Mouse (Mus musculus): ENCODE results near the gene Arf3. TPM values are rescaled to one million over a fixed set of nuclear protein-coding genes. Genes with fewer than 3 reads are reported as not detected.
A peak's percentile ranks its signal among the peaks of the same experiment; 100 is the strongest.

Gene Arf3
- polyA plus RNA-seq, 1 experiment from 2014 or later = 71.7 TPM

DNA sequence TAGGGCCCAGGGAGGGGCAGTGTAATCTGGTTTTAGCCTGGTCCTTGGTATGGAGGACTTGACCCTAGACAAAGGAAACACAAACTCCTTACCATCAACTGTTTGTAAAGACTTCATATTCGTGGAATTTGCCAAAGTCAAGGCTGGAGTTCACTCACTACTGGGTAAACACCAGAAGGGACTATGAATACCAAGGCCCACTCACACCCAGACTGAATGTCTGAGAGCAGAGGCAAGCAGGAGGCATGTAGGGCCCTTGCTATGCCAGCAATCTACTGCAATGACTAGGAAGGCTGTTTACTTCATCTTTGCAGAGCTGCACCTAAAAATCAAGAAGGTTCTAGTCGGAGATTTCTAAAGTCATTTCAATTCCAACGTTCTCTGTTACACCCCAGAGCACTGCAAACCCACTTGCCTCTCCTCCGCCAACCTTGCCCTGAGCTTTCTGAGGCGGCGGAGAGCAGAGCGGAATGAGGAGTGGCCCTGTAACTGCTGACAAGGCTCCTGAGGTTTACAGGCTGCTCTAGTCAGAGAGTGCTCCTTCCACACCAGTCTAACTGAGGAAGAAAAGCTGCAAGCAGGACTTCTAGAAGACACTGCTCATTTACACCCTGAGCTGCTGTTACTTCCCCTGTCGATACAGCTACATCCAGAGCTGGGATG is 20.1 kb downstream of the Arf3 start:
- 86% methylated on average over 8 of the region's 8 CpGs for WGBS
- H3K4me2 ChIP-seq = no peak overlapping the region
- no peak overlapping the region for H3K27ac ChIP-seq

DNA sequence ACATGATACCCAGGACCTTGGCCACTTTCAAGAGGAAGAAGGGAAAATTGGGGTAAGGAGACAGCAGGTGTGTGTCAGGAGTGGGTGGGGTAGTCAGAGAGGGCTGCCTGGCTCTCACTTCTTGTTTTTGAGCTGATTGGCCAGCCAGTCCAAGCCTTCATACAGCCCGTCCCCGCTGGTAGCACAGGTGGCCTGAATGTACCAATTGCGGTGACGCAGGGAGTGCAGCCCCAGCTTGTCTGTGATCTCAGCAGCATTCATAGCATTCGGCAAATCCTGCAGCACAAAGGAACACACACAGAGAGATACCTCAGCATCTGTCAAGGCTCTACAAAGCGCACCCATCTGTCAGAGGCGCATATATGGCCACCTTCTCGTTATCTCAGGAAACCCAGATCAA is 22.8 kb downstream of the Arf3 start:
- no peak for ATAC-seq (ENCODE audit: low FRiP score)
- Histone ChIP-seq H3K27me3 (no peaks in the 10 kb centered on the region), H3K4me3 (no peak overlapping the region), H3K4me1 (replicated peaks) (no peaks in the 10 kb centered on the region), H3K27ac (no peak overlapping the region), H3K36me3 (peaks cover 83% of the 10 kb centered on the region), H3K9me3 (no peaks in the 10 kb centered on the region), H3K4me2 (no peak overlapping the region), H3K9ac (no peak overlapping the region)
- WGBS = 94% methylated on average over 8 of the region's 8 CpGs

More for the DNA sequence above, 20.1 kb downstream of the Arf3 start:
- H3K4me3 ChIP-seq = no peak overlapping the region
- H3K9ac ChIP-seq = peak overlapping the region; percentile 35; the same call in 1 of the 2 replicates
- H3K4me1 ChIP-seq (replicated peaks) = no peaks in the 10 kb centered on the region
- H3K9me3 ChIP-seq = no peaks in the 10 kb centered on the region
- H3K36me3 ChIP-seq = peaks cover 61% of the 10 kb centered on the region
- ATAC-seq (ENCODE audit: low FRiP score) = no peak
- no peaks in the 10 kb centered on the region for H3K27me3 ChIP-seq

DNA sequence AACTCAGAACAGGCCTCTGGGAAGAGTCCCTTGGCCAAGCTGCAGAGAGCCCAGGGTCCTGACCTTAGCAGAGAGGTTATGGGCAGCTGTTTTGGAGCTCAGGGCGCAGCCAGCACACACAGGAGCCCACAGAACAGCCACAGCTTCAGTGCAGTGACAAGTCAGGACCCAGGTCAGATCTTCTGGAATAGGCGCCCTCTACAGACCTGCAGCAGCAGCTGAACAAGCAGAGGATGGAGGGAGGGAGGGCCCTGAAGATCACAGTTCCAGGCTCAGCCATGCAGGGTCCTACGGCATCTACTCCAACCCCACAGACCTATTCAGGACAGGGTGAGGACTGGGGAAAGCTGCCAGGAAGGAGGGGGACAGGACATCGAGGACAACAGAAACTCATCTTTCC is 24.2 kb downstream of the Arf3 start:
- no peak for ATAC-seq (ENCODE audit: low FRiP score)

DNA sequence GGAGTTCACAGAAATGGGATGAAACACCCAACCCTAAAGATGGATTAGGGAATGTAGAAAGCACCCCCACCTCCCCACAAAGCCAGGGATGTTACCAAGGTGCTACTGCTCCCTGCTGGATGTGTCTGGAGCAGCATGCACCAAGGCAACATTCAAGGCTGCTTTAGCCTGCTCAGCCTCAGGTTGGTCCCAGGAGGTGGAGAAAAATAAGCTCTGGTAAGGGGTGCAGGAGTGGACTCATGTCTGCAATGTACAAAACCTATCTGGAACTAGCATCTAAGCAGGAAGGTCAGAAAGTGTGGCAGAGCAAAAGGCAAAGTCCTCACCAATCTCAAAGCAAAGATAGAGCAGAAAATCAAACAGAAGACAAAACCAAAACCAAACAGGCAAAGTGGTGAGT is 25.1 kb downstream of the Arf3 start:
- H3K4me2 ChIP-seq = no peak overlapping the region
- H3K4me1 ChIP-seq (replicated peaks) = no peaks in the 10 kb centered on the region
- H3K9ac ChIP-seq = no peak overlapping the region
- no peak overlapping the region for H3K4me3 ChIP-seq
- no peaks in the 10 kb centered on the region for H3K9me3 ChIP-seq
- no peaks in the 10 kb centered on the region for H3K27me3 ChIP-seq
- H3K27ac ChIP-seq = no peak overlapping the region
- peaks cover 80% of the 10 kb centered on the region for H3K36me3 ChIP-seq
- no peak for ATAC-seq (ENCODE audit: low FRiP score)

More for the DNA sequence above, 24.2 kb downstream of the Arf3 start:
- WGBS = 63% methylated on average over 4 of the region's 4 CpGs
- Histone ChIP-seq H3K9ac (no peak overlapping the region), H3K4me2 (no peak overlapping the region), H3K4me1 (replicated peaks) (no peaks in the 10 kb centered on the region), H3K27me3 (no peaks in the 10 kb centered on the region), H3K36me3 (peaks cover 85% of the 10 kb centered on the region), H3K27ac (no peak overlapping the region), H3K9me3 (no peaks in the 10 kb centered on the region), H3K4me3 (no peak overlapping the region)

DNA sequence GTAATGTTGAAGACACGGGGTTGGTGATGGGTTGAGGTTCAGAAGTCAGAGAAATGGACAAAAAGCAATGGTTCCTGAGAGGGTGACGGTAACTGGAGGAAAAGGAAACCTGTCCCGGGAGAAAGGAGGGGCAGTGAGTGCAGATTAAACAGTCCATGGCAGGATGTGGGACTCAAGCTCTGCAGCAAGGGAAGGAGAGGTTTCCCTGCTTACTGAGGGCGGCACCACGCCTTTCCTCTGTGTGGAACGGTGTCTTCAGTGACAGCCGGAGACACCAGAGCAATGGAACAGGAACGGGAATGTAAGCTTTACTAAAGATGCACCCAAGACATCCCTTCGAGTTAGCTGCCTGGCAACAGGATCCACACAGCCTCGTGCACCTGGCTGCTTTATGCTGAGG is 26.5 kb downstream of the Arf3 start:
- H3K27ac ChIP-seq = no peak overlapping the region
- no peaks in the 10 kb centered on the region for H3K27me3 ChIP-seq
- no peak overlapping the region for H3K4me3 ChIP-seq
- peaks cover 67% of the 10 kb centered on the region for H3K36me3 ChIP-seq
- 92% methylated on average over 10 of the region's 10 CpGs for WGBS
- H3K9me3 ChIP-seq = no peaks in the 10 kb centered on the region
- H3K9ac ChIP-seq = no peak overlapping the region
- no peak for ATAC-seq (ENCODE audit: low FRiP score)
- no peaks in the 10 kb centered on the region for H3K4me1 ChIP-seq (replicated peaks)
- H3K4me2 ChIP-seq = no peak overlapping the region

DNA sequence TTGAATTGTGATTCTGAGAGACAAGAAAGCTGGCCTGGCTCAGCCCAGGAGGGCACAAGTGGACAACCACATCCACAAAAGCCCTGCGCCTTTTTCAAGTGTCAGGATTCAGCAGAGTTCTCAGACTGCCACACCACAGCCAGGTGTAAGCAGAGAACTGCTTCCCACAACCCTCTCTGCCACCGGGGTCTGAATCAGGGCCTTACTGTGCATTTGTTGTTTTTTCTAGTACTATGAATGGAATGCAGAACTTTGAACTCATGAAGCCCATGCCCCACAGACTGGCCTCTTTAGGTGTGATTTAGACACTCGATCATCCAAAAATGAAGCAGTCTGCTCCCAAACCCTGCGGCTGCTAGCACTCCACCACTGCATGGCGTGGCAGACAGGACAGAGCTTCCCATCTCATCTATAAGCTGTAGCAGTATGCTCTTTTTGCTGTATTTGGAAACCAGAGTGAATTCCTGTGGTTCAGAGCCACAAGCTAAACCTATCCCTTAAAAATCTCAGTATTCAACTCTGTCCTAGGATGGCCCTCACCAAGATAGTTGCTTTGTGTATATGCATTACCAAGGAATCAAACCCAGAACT is 28.9 kb downstream of the Arf3 start:
- Histone ChIP-seq H3K4me2 (no peak overlapping the region), H3K4me1 (replicated peaks) (no peaks in the 10 kb centered on the region), H3K9me3 (no peaks in the 10 kb centered on the region), H3K36me3 (peaks cover 42% of the 10 kb centered on the region), H3K27me3 (peaks cover 7% of the 10 kb centered on the region; the same call in 1 of the 2 replicates), H3K9ac (no peak overlapping the region), H3K4me3 (no peak overlapping the region), H3K27ac (no peak overlapping the region; the same call in 1 of the 2 replicates)
- ATAC-seq (ENCODE audit: low FRiP score) = no peak
- WGBS = 93% methylated on average over 5 of the region's 5 CpGs

DNA sequence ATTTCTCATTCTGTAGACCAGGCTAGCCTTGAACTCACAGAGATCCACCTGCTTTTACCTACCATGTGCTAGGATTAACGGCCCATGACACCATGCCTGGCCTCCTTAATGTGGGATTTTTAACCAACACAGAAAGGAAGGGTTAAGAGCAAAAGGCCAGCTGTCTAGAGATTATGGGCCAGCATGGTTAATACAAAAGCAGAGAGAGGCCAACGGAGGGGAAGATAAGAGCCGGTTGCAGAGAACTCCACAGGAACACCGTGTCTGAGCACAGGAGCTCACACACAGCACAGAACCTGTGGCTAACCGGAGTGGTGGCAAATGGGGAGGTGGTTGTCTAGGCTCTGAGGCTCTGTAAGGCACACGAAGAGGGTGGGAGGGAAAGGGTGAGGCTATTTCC is 29.6 kb downstream of the Arf3 start:
- ATAC-seq (ENCODE audit: low FRiP score) = no peak
- no peak overlapping the region for H3K4me3 ChIP-seq
- H3K4me2 ChIP-seq = no peak overlapping the region
- peaks cover 13% of the 10 kb centered on the region for H3K27me3 ChIP-seq
- peaks cover 36% of the 10 kb centered on the region for H3K36me3 ChIP-seq
- 81% methylated on average over 6 of the region's 6 CpGs for whole genome bisulfite sequencing
- no peaks in the 10 kb centered on the region for H3K9me3 ChIP-seq
- H3K4me1 ChIP-seq (replicated peaks) = peaks cover 1% of the 10 kb centered on the region; the same call in 1 of the 2 replicates
- H3K27ac ChIP-seq = no peak overlapping the region
- no peak overlapping the region for H3K9ac ChIP-seq

DNA sequence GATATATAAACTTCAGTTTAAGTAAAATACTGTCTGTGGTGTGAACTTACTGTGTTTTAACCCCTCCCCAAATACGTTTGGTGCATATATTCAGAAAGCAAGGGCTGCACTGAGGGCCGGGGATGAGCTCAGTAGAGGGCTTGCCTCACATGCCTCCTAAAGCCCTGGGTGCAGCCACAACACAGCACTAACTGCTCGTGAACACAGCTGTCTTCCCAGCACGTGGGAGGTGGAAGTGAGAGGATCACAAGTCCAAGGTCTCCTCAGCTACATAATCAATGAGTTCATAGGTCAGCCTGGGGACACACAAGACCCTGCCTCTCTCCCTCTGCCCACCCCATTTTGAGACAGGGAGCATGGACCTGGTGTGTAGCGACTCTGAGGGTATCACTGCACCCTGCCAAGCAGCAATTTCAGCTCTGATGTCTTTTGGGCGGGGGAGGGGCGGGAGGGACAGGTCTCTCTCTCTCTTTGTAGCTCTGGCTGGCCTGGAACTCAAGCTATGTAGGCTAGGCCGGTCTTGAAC is 30.9 kb downstream of the Arf3 start:
- 69% methylated on average over 8 of the region's 8 CpGs for WGBS
- H3K9ac ChIP-seq = no peak overlapping the region

DNA sequence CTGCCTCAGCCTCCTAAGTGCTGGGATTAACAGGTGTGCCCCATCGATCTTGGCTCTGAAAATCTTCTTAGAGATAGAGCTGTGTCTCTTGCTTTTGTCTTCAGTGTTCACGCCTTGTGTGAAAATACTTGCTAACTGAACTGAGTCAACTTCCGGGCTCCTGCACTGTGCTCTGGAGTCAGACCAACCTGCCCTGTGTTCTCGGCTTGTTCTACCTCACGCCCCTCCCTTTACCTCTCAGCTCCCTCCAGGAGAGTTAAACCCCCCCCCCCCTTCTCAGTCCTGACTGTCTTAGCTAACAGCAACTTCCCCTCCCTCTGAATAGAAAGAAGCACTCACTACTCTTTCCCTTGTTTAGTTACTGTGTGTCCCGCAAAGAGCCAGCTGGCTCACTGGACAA is 32.2 kb downstream of the Arf3 start:
- no peak overlapping the region for H3K4me2 ChIP-seq
- H3K27ac ChIP-seq = no peak overlapping the region
- H3K4me3 ChIP-seq = no peak overlapping the region
- ATAC-seq (ENCODE audit: low FRiP score) = no peak
- no peak overlapping the region for H3K9ac ChIP-seq
- H3K9me3 ChIP-seq = no peaks in the 10 kb centered on the region
- peaks cover 19% of the 10 kb centered on the region for H3K4me1 ChIP-seq (replicated peaks)
- H3K27me3 ChIP-seq = peaks cover 37% of the 10 kb centered on the region
- H3K36me3 ChIP-seq = peaks cover 13% of the 10 kb centered on the region
- 83% methylated on average over 6 of the region's 6 CpGs for whole genome bisulfite sequencing

More for the DNA sequence above, 30.9 kb downstream of the Arf3 start:
- no peak overlapping the region for H3K4me3 ChIP-seq
- peaks cover 25% of the 10 kb centered on the region for H3K27me3 ChIP-seq
- H3K4me2 ChIP-seq = no peak overlapping the region
- H3K27ac ChIP-seq = no peak overlapping the region
- peaks cover 26% of the 10 kb centered on the region for H3K36me3 ChIP-seq
- H3K4me1 ChIP-seq (replicated peaks) = peaks cover 14% of the 10 kb centered on the region
- no peak for ATAC-seq (ENCODE audit: low FRiP score)
- H3K9me3 ChIP-seq = no peaks in the 10 kb centered on the region

DNA sequence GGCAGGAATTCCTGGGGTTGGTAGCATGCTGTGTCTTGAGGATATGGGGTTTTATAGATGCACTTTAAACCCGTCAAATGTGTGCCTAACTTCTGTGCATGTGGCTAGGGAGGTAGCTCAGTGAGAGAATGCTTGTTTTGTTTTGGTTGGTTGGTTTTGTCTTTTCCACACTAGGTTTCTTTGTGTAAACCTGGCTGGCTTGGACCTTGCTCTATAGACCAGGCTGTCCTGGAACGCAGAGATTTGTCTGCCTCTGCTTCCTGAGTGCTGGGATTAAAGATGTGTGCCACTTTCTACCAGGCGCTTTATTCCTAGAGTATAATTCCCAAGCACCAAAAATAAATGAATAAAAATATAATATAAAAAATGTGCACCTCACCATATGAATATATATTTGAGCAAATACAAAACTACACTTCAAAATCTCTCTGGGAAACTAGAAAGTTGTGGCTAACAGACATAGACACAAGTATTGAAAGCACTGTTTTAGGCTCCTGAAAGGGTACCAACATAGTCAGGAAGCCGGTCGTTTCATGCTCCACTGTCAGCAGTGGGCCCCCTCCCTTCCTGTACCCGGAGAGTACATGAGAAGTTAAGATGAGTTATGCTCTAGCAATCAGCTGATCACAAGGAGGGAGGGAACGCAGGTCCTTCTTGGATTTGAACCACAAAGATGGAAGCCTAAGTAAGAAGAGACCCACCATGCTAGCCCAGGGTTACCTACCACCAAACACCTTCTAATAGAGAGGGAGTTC is 33.0 kb downstream of the Arf3 start:
- H3K9me3 ChIP-seq = no peaks in the 10 kb centered on the region
- peaks cover 42% of the 10 kb centered on the region for H3K27me3 ChIP-seq
- peaks cover 19% of the 10 kb centered on the region for H3K4me1 ChIP-seq (replicated peaks)
- no peak overlapping the region for H3K4me3 ChIP-seq
- WGBS = 70% methylated on average over 7 of the region's 7 CpGs
- no peak overlapping the region for H3K9ac ChIP-seq
- peaks cover 6% of the 10 kb centered on the region; the same call in 1 of the 2 replicates for H3K36me3 ChIP-seq
- H3K4me2 ChIP-seq = no peak overlapping the region
- no peak for ATAC-seq (ENCODE audit: low FRiP score)
- H3K27ac ChIP-seq = no peak overlapping the region

DNA sequence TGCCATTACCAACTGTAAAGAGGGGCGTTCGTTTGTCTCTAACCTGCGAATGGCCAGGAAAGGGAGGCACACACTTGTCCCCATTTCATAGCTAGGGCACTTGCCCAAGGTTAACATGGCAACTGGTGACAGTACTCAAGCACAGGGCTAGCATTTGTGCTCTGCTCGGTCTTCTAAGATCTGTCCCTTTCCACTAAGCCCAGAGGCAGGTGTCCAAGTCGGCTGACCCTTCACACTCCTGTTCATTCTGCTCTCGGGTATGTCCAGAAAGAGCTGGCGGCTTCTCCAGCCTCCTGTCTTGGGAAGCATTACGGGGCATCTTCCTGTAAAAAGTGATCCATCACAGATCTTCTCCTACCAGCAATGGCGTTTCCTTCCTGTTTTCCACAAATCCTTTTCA is 34.6 kb downstream of the Arf3 start:
- WGBS = 38% methylated on average over 9 of the region's 9 CpGs
- H3K27me3 ChIP-seq = peaks cover 51% of the 10 kb centered on the region
- no peaks in the 10 kb centered on the region for H3K36me3 ChIP-seq
- H3K27ac ChIP-seq = no peak overlapping the region
- peak overlapping the region; percentile 46 for H3K4me3 ChIP-seq
- no peak overlapping the region for H3K9ac ChIP-seq
- H3K4me2 ChIP-seq = peak overlapping the region; percentile 86
- peaks cover 25% of the 10 kb centered on the region for H3K4me1 ChIP-seq (replicated peaks)
- no peaks in the 10 kb centered on the region for H3K9me3 ChIP-seq
- ATAC-seq (ENCODE audit: low FRiP score) = no peak

Data from hindbrain, embryonic 13.5 days (tissue).